Mouse (Mus musculus): ENCODE data around the gene Ngef. TPM values are rescaled to one million over a fixed set of nuclear protein-coding genes. Genes with fewer than 3 reads are reported as not detected.

The Ngef gene
- polyA plus RNA-seq, 1 experiment from 2014 or later, result 0.34 TPM

DNA sequence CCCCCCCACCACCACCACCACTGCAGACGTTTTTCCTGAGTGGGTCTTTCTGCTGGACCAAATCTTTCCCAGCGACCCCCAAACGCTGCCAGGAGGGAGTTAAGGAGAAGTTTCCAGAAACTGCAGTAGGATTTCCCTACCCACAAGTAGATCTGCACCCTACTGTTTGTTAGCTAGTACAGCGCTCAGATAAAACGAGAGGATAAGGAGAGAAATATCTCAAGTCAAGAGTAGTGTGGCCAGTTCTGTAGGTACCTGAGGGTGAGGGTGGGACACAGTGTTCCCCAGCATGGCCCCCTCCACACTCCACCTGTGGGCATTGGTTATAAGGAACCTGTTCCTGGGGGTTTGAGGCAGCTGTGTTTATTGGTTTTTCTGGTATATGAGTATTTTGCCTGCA, 62.8 kb downstream of the Ngef start:
- Histone ChIP-seq H3K36me3 (no peaks in the 10 kb centered on the region), H3K27ac (no peak overlapping the region), H3K27me3 (peaks cover 58% of the 10 kb centered on the region), H3K9me3 (replicated peaks) (no peaks in the 10 kb centered on the region), H3K4me1 (replicated peaks) (peaks cover 11% of the 10 kb centered on the region), H3K4me2 (peak overlapping the region; percentile 100), H3K4me3 (peak overlapping the region; percentile 67; the same call in 1 of the 2 replicates), H3K9ac (no peak overlapping the region)
- no peak for ATAC-seq (replicated peaks; ENCODE audit: insufficient number of reproducible peaks, insufficient read depth, low FRiP score, low read depth)
- WGBS, result 20% methylated on average over 5 of the region's 5 CpGs

DNA sequence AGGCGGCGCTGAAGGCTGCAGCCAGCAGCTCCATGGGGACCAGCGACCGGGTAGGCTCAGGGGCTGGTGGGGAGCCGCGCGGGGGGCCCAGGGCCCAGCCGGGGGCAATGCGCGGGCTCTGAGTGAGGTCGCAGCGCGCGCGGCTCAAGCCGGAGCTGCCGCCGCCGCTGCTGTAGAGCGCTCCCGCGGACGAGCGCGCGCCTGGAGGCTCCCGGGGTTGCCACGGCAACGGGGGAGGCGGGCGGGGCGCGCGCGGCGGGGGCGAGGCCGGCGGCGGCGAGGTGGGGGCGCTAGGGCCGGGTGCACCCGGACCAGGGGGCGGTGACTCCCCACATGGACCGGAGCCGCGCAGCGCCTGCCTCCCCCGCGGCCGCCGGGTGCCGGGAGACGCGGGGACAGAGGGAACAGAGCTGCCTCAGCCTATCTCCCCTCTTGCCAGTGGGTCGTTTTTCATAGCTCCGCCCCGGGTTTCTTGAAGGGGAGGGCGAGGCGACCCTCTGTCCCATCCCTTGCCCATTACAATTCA, 63.4 kb downstream of the Ngef start:
- peaks cover 56% of the 10 kb centered on the region for H3K27me3 ChIP-seq
- no peaks in the 10 kb centered on the region for H3K9me3 ChIP-seq (replicated peaks)
- H3K4me1 ChIP-seq (replicated peaks), result peaks cover 11% of the 10 kb centered on the region
- peak overlapping the region; percentile 100 for H3K4me2 ChIP-seq
- no peaks in the 10 kb centered on the region for H3K36me3 ChIP-seq
- peak overlapping the region; percentile 52 for H3K9ac ChIP-seq
- WGBS, result under 1% methylated on average over 33 of the region's 61 CpGs
- peak; percentile 61 for ATAC-seq (replicated peaks; ENCODE audit: insufficient number of reproducible peaks, insufficient read depth, low FRiP score, low read depth)
- H3K4me3 ChIP-seq, result peak overlapping the region; percentile 67
- H3K27ac ChIP-seq, result no peak overlapping the region

GRCm38 (mm10) chr1:87509561-87510165, 64.0 kb downstream of the Ngef start, which contains the start of gene Neu2:
Gene Neu2 (plus strand): TSS chr1:87509889.
- 0 out of 2 replicates have a peak, but pooled peaks have one; percentile 24 for ATAC-seq (replicated peaks; ENCODE audit: insufficient number of reproducible peaks, insufficient read depth, low FRiP score, low read depth)
- Histone ChIP-seq H3K27me3 (peaks cover 61% of the 10 kb centered on the region), H3K4me1 (replicated peaks) (peaks cover 11% of the 10 kb centered on the region), H3K9ac (peak within 1 kb of the TSS; percentile 52), H3K27ac (no peak within 1 kb of the TSS), H3K36me3 (no peaks in the 10 kb centered on the region), H3K4me3 (peak within 1 kb of the TSS; percentile 67), H3K4me2 (peak within 1 kb of the TSS; percentile 100), H3K9me3 (replicated peaks) (no peaks in the 10 kb centered on the region)
- 2% methylated on average over 56 of the region's 56 CpGs for WGBS

GRCm38 (mm10) chr1:87508591-87509560, 64.8 kb downstream of the Ngef start:
- Histone ChIP-seq H3K27me3 (peaks cover 63% of the 10 kb centered on the region), H3K9ac (no peak overlapping the region; the same call in 1 of the 2 replicates), H3K4me3 (peak overlapping the region; percentile 67), H3K4me1 (replicated peaks) (peaks cover 11% of the 10 kb centered on the region), H3K9me3 (replicated peaks) (no peaks in the 10 kb centered on the region), H3K36me3 (no peaks in the 10 kb centered on the region), H3K27ac (no peak overlapping the region), H3K4me2 (peak overlapping the region; percentile 100)
- WGBS, result 18% methylated on average over 26 of the region's 26 CpGs
- no peak for ATAC-seq (replicated peaks; ENCODE audit: insufficient number of reproducible peaks, insufficient read depth, low FRiP score, low read depth)

DNA sequence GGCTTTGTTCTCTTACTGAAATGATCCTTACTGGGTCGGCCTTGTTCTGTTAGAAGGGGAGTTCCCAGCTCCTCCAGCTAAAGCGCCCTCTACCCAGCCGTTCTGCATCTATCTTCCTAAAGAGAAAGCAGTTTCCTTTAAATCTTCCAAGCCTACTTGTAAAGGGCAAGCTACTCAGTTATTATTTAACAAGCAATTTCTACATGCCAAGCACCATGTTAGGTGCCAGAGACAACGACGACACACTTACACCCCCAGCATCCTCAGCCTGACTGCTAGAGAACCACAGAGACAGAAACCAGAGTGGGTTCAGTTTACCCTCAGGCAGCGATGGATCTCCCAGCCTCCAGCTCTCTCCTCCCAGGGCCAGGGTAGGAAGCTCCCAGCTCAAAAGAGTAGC, 65.8 kb downstream of the Ngef start:
- no peak for ATAC-seq (replicated peaks; ENCODE audit: insufficient number of reproducible peaks, insufficient read depth, low FRiP score, low read depth)
- H3K27ac ChIP-seq, result no peak overlapping the region
- H3K4me2 ChIP-seq, result no peak overlapping the region
- no peak overlapping the region for H3K4me3 ChIP-seq
- WGBS, result 59% methylated on average over 6 of the region's 6 CpGs
- no peaks in the 10 kb centered on the region for H3K36me3 ChIP-seq
- H3K9ac ChIP-seq, result no peak overlapping the region
- H3K27me3 ChIP-seq, result peaks cover 63% of the 10 kb centered on the region
- peaks cover 11% of the 10 kb centered on the region for H3K4me1 ChIP-seq (replicated peaks)
- no peaks in the 10 kb centered on the region for H3K9me3 ChIP-seq (replicated peaks)

DNA sequence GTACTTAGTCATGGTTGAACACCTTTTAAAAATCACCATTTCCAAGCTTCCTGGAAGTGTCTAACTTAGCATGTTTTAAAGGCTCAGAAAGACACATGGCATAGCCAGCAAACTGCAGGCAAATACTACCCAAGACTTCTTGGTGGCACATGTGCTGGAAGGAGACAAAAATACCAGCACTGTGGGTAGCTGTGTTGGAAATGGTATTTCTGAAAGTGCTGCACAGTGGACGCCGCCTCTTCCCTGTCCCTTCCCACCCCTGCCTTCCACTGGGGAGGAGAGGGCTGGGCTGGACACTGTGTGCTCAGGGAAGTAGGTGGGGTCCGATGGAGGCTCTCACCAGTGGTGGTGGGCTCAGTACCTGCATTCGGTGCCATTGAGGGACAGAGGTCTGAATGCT, 68.1 kb downstream of the Ngef start:
- 81% methylated on average over 4 of the region's 4 CpGs for WGBS
- H3K4me3 ChIP-seq, result no peak overlapping the region
- no peak overlapping the region for H3K4me2 ChIP-seq
- no peaks in the 10 kb centered on the region for H3K9me3 ChIP-seq (replicated peaks)
- H3K9ac ChIP-seq, result no peak overlapping the region
- no peak for ATAC-seq (replicated peaks; ENCODE audit: insufficient number of reproducible peaks, insufficient read depth, low FRiP score, low read depth)
- H3K4me1 ChIP-seq (replicated peaks), result peaks cover 11% of the 10 kb centered on the region
- peaks cover 46% of the 10 kb centered on the region for H3K27me3 ChIP-seq
- H3K36me3 ChIP-seq, result no peaks in the 10 kb centered on the region
- H3K27ac ChIP-seq, result no peak overlapping the region

DNA sequence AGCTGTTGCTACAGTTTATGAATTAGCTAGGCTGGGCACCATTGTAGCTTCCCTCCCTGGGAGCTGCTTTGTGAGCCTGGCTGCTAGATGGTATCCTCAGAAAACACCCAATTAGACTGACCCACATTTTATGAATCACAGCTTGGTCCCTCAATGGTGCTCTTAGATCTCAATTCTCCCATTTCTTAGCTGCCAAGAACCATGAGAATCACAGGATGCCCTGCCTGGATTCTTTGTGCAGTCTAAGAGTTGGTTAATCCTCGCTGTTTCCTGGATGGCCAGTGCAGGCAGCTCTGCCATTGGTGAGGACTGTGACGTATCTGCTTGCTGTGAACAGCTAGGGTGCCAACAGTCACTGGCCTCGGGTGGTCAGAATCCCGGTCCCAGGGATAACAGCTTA, 80.1 kb downstream of the Ngef start:
- Histone ChIP-seq H3K27me3 (no peaks in the 10 kb centered on the region), H3K4me1 (replicated peaks) (no peaks in the 10 kb centered on the region), H3K4me3 (no peak overlapping the region), H3K9me3 (replicated peaks) (no peaks in the 10 kb centered on the region), H3K4me2 (no peak overlapping the region), H3K27ac (no peak overlapping the region), H3K36me3 (no peaks in the 10 kb centered on the region), H3K9ac (no peak overlapping the region)
- 66% methylated on average over 4 of the region's 4 CpGs for WGBS
- no peak for ATAC-seq (replicated peaks; ENCODE audit: insufficient number of reproducible peaks, insufficient read depth, low FRiP score, low read depth)

GRCm38 (mm10) chr1:87492285-87492684, 81.4 kb downstream of the Ngef start:
- Histone ChIP-seq H3K4me1 (replicated peaks) (no peaks in the 10 kb centered on the region), H3K27me3 (no peaks in the 10 kb centered on the region), H3K9ac (no peak overlapping the region), H3K9me3 (replicated peaks) (no peaks in the 10 kb centered on the region), H3K4me2 (no peak overlapping the region), H3K27ac (no peak overlapping the region), H3K4me3 (no peak overlapping the region), H3K36me3 (no peaks in the 10 kb centered on the region)
- ATAC-seq (replicated peaks; ENCODE audit: insufficient number of reproducible peaks, insufficient read depth, low FRiP score, low read depth), result no peak
- WGBS, result 37% methylated on average over 3 of the region's 3 CpGs

DNA sequence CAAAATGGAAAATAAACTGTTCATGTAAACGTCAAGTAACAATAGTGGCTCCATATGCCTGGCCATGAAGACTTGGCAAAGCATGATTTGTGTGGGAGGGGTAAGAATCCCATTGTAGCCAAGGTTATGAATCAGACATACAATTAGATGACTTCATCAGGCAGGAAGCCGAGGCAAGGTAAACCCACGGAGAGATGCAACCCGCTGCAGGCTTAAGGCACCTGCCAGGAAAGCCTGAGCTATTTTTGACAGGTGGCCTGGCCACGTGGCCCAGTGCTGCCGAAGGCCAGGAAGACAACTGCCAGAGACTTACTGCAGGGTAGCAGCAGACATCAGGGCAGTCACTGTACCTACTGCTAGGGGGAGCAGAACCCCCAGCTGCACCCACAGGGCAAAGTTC, 87.3 kb downstream of the Ngef start:
- no peak for ATAC-seq (replicated peaks; ENCODE audit: insufficient number of reproducible peaks, insufficient read depth, low FRiP score, low read depth)
- no peaks in the 10 kb centered on the region for H3K9me3 ChIP-seq (replicated peaks)
- H3K27ac ChIP-seq, result no peak overlapping the region
- H3K4me2 ChIP-seq, result no peak overlapping the region
- H3K4me1 ChIP-seq (replicated peaks), result no peaks in the 10 kb centered on the region
- no peaks in the 10 kb centered on the region for H3K27me3 ChIP-seq
- H3K9ac ChIP-seq, result no peak overlapping the region
- WGBS, result 42% methylated on average over 6 of the region's 6 CpGs
- no peak overlapping the region for H3K4me3 ChIP-seq
- no peaks in the 10 kb centered on the region for H3K36me3 ChIP-seq

- WGBS, result 79% methylated on average over 4 of the region's 4 CpGs
- H3K9me3 ChIP-seq (replicated peaks), result no peaks in the 10 kb centered on the region
- H3K4me3 ChIP-seq, result no peak overlapping the region
- peaks cover 6% of the 10 kb centered on the region for H3K27me3 ChIP-seq
- H3K4me2 ChIP-seq, result no peak overlapping the region
- no peaks in the 10 kb centered on the region for H3K36me3 ChIP-seq
- H3K9ac ChIP-seq, result no peak overlapping the region
- ATAC-seq (replicated peaks; ENCODE audit: insufficient number of reproducible peaks, insufficient read depth, low FRiP score, low read depth), result no peak
- H3K27ac ChIP-seq, result no peak overlapping the region
- H3K4me1 ChIP-seq (replicated peaks), result no peaks in the 10 kb centered on the region
Observed at GRCm38 (mm10) chr1:87482546-87482945, 91.1 kb downstream of the Ngef start.

- Histone ChIP-seq H3K4me1 (replicated peaks) (peaks cover 7% of the 10 kb centered on the region), H3K27ac (no peak overlapping the region), H3K9me3 (replicated peaks) (no peaks in the 10 kb centered on the region), H3K4me3 (peak overlapping the region; percentile 39), H3K9ac (no peak overlapping the region), H3K4me2 (peak overlapping the region; percentile 66), H3K27me3 (peaks cover 53% of the 10 kb centered on the region), H3K36me3 (no peaks in the 10 kb centered on the region)
- ATAC-seq (replicated peaks; ENCODE audit: insufficient number of reproducible peaks, insufficient read depth, low FRiP score, low read depth), result no peak
- WGBS, result 3% methylated on average over 42 of the region's 42 CpGs
Observed at GRCm38 (mm10) chr1:87475076-87475895, 98.4 kb downstream of the Ngef start.

All from heart, embryonic 15.5 days (tissue).